Mouse (Mus musculus): ENCODE data around the gene Capn7. TPM values are rescaled to one million over a fixed set of nuclear protein-coding genes. Genes with fewer than 3 reads are reported as not detected.

Gene Capn7
- 40.0 and 41.4 TPM in 2 replicates for polyA plus RNA-seq (2015; fragmentation: Nextera tagmentation; extraction: Ambion mirVana)

- WGBS = under 1% methylated on average over 78 of the region's 78 CpGs
- H3K4me3 ChIP-seq = peak within 1 kb of the TSS; percentile 86
- H3K9me3 ChIP-seq = no peaks in the 10 kb centered on the region
- no peaks in the 10 kb centered on the region for H3K27me3 ChIP-seq
- H3K36me3 ChIP-seq = peaks cover 8% of the 10 kb centered on the region
- H3K4me2 ChIP-seq (replicated peaks) = peak within 1 kb of the TSS; percentile 71
- peak within 1 kb of the TSS; percentile 92 for H3K9ac ChIP-seq
- peaks cover 18% of the 10 kb centered on the region for H3K4me1 ChIP-seq
- peak within 1 kb of the TSS; percentile 92 for H3K27ac ChIP-seq
- ATAC-seq (ENCODE audit: low FRiP score, low read depth) = peak; percentile 96
These were observed at the start of gene Capn7 for GRCm38 (mm10) chr14:31336369-31337155. TSS of gene Capn7 (plus strand) at chr14:31336638.

GRCm38 (mm10) chr14:31313192-31313591, 23.2 kb upstream of the Capn7 start:
- Histone ChIP-seq H3K36me3 (no peaks in the 10 kb centered on the region), H3K9me3 (no peaks in the 10 kb centered on the region), H3K9ac (no peak overlapping the region), H3K27me3 (no peaks in the 10 kb centered on the region), H3K4me2 (replicated peaks) (no peak overlapping the region), H3K27ac (no peak overlapping the region), H3K4me1 (peaks cover 9% of the 10 kb centered on the region; the same call in 1 of the 2 replicates), H3K4me3 (no peak overlapping the region)
- ATAC-seq (ENCODE audit: low FRiP score, low read depth) = no peak
- WGBS = 63% methylated on average over 3 of the region's 3 CpGs

- no peak overlapping the region for H3K4me3 ChIP-seq
- no peak for ATAC-seq (ENCODE audit: low FRiP score, low read depth)
- no peak overlapping the region for H3K27ac ChIP-seq
- H3K4me1 ChIP-seq = peaks cover 9% of the 10 kb centered on the region; the same call in 1 of the 2 replicates
- 70% methylated on average over 12 of the region's 12 CpGs for WGBS
- no peaks in the 10 kb centered on the region for H3K36me3 ChIP-seq
- H3K9me3 ChIP-seq = no peaks in the 10 kb centered on the region
- no peaks in the 10 kb centered on the region for H3K27me3 ChIP-seq
- no peak overlapping the region for H3K9ac ChIP-seq
- no peak overlapping the region for H3K4me2 ChIP-seq (replicated peaks)
These were observed 19.8 kb upstream of the Capn7 start for GRCm38 (mm10) chr14:31316613-31317012.

GRCm38 (mm10) chr14:31317754-31318153, 18.7 kb upstream of the Capn7 start:
- peaks cover 9% of the 10 kb centered on the region; the same call in 1 of the 2 replicates for H3K4me1 ChIP-seq
- no peak overlapping the region for H3K4me3 ChIP-seq
- no peaks in the 10 kb centered on the region for H3K36me3 ChIP-seq
- no peaks in the 10 kb centered on the region for H3K27me3 ChIP-seq
- no peak overlapping the region for H3K9ac ChIP-seq
- no peak overlapping the region for H3K4me2 ChIP-seq (replicated peaks)
- 88% methylated on average over 3 of the region's 3 CpGs for WGBS
- H3K27ac ChIP-seq = no peak overlapping the region
- H3K9me3 ChIP-seq = no peaks in the 10 kb centered on the region
- ATAC-seq (ENCODE audit: low FRiP score, low read depth) = no peak

GRCm38 (mm10) chr14:31319546-31319945, 16.9 kb upstream of the Capn7 start:
- H3K9me3 ChIP-seq = no peaks in the 10 kb centered on the region
- ATAC-seq (ENCODE audit: low FRiP score, low read depth) = no peak
- H3K9ac ChIP-seq = no peak overlapping the region
- no peak overlapping the region for H3K27ac ChIP-seq
- peaks cover 15% of the 10 kb centered on the region; the same call in 1 of the 2 replicates for H3K4me1 ChIP-seq
- 0 out of 2 replicates have a peak, but pooled peaks cover 4% of the 10 kb centered on the region for H3K27me3 ChIP-seq
- no peaks in the 10 kb centered on the region for H3K36me3 ChIP-seq
- H3K4me2 ChIP-seq (replicated peaks) = no peak overlapping the region
- H3K4me3 ChIP-seq = no peak overlapping the region
- 87% methylated on average over 10 of the region's 10 CpGs for WGBS

- H3K4me2 ChIP-seq (replicated peaks) = no peak overlapping the region
- H3K9me3 ChIP-seq = no peaks in the 10 kb centered on the region
- H3K4me1 ChIP-seq = peaks cover 15% of the 10 kb centered on the region; the same call in 1 of the 2 replicates
- H3K36me3 ChIP-seq = no peaks in the 10 kb centered on the region
- no peak overlapping the region for H3K9ac ChIP-seq
- WGBS = 88% methylated on average over 11 of the region's 11 CpGs
- 0 out of 2 replicates have a peak, but pooled peaks cover 4% of the 10 kb centered on the region for H3K27me3 ChIP-seq
- H3K4me3 ChIP-seq = no peak overlapping the region
- no peak overlapping the region for H3K27ac ChIP-seq
- ATAC-seq (ENCODE audit: low FRiP score, low read depth) = no peak
These were observed 15.3 kb upstream of the Capn7 start for GRCm38 (mm10) chr14:31321181-31321580.

- Histone ChIP-seq H3K36me3 (no peaks in the 10 kb centered on the region), H3K4me3 (no peak overlapping the region), H3K27me3 (0 out of 2 replicates have a peak, but pooled peaks cover 4% of the 10 kb centered on the region), H3K4me2 (replicated peaks) (no peak overlapping the region), H3K4me1 (peaks cover 13% of the 10 kb centered on the region; the same call in 1 of the 2 replicates), H3K9me3 (no peaks in the 10 kb centered on the region), H3K27ac (no peak overlapping the region), H3K9ac (no peak overlapping the region)
- no peak for ATAC-seq (ENCODE audit: low FRiP score, low read depth)
- 78% methylated on average over 3 of the region's 3 CpGs for WGBS
These were observed 14.2 kb upstream of the Capn7 start for GRCm38 (mm10) chr14:31322191-31322590.

GRCm38 (mm10) chr14:31323189-31323588, 13.2 kb upstream of the Capn7 start:
- Histone ChIP-seq H3K36me3 (no peaks in the 10 kb centered on the region), H3K4me2 (replicated peaks) (peak overlapping the region; percentile 65), H3K27ac (no peak overlapping the region), H3K4me3 (peak overlapping the region; percentile 42), H3K27me3 (0 out of 2 replicates have a peak, but pooled peaks cover 4% of the 10 kb centered on the region), H3K9ac (peak overlapping the region; percentile 54; the same call in 1 of the 2 replicates), H3K4me1 (peaks cover 13% of the 10 kb centered on the region; the same call in 1 of the 2 replicates), H3K9me3 (no peaks in the 10 kb centered on the region)
- no peak for ATAC-seq (ENCODE audit: low FRiP score, low read depth)
- WGBS = 70% methylated on average over 4 of the region's 4 CpGs

- peak within 1 kb of the TSS; percentile 65 for H3K4me2 ChIP-seq (replicated peaks)
- 28% methylated on average over 28 of the region's 28 CpGs for WGBS
- H3K27ac ChIP-seq = no peak within 1 kb of the TSS
- H3K27me3 ChIP-seq = 0 out of 2 replicates have a peak, but pooled peaks cover 4% of the 10 kb centered on the region
- peak; percentile 48; the same call in 1 of the 2 replicates for ATAC-seq (ENCODE audit: low FRiP score, low read depth)
- H3K4me3 ChIP-seq = peak within 1 kb of the TSS; percentile 42
- peak within 1 kb of the TSS; percentile 54 for H3K9ac ChIP-seq
- H3K9me3 ChIP-seq = no peaks in the 10 kb centered on the region
- H3K36me3 ChIP-seq = no peaks in the 10 kb centered on the region
- peaks cover 13% of the 10 kb centered on the region; the same call in 1 of the 2 replicates for H3K4me1 ChIP-seq
These were observed 12.3 kb upstream of the Capn7 start, which contains the start of gene Dnah1 for GRCm38 (mm10) chr14:31323849-31324792. TSS of gene Dnah1 (minus strand) at chr14:31323896.

GRCm38 (mm10) chr14:31324851-31325250, 11.6 kb upstream of the Capn7 start:
- no peak for ATAC-seq (ENCODE audit: low FRiP score, low read depth)
- 59% methylated on average over 10 of the region's 10 CpGs for WGBS
- Histone ChIP-seq H3K4me3 (no peak overlapping the region), H3K9me3 (no peaks in the 10 kb centered on the region), H3K9ac (no peak overlapping the region), H3K4me2 (replicated peaks) (no peak overlapping the region), H3K27ac (no peak overlapping the region), H3K36me3 (no peaks in the 10 kb centered on the region), H3K27me3 (0 out of 2 replicates have a peak, but pooled peaks cover 4% of the 10 kb centered on the region), H3K4me1 (peaks cover 13% of the 10 kb centered on the region; the same call in 1 of the 2 replicates)

- ATAC-seq (ENCODE audit: low FRiP score, low read depth) = no peak
- no peak overlapping the region for H3K9ac ChIP-seq
- H3K27ac ChIP-seq = no peak overlapping the region
- no peaks in the 10 kb centered on the region for H3K36me3 ChIP-seq
- 0 out of 2 replicates have a peak, but pooled peaks cover 4% of the 10 kb centered on the region for H3K27me3 ChIP-seq
- H3K4me3 ChIP-seq = no peak overlapping the region
- H3K4me2 ChIP-seq (replicated peaks) = no peak overlapping the region
- no peaks in the 10 kb centered on the region for H3K9me3 ChIP-seq
- WGBS = 57% methylated on average over 5 of the region's 5 CpGs
- peaks cover 13% of the 10 kb centered on the region; the same call in 1 of the 2 replicates for H3K4me1 ChIP-seq
These were observed 10.9 kb upstream of the Capn7 start for GRCm38 (mm10) chr14:31325551-31325950.
